Mouse (Mus musculus): Measurements from ENCODE around the gene Tmem106c. TPM values are rescaled to one million over a fixed set of nuclear protein-coding genes. Genes with fewer than 3 reads are reported as not detected.

Tmem106c gene
- 64.8 and 66.9 TPM in 2 replicates for polyA plus RNA-seq (2015; fragmentation: Nextera tagmentation; extraction: Ambion mirVana)

DNA sequence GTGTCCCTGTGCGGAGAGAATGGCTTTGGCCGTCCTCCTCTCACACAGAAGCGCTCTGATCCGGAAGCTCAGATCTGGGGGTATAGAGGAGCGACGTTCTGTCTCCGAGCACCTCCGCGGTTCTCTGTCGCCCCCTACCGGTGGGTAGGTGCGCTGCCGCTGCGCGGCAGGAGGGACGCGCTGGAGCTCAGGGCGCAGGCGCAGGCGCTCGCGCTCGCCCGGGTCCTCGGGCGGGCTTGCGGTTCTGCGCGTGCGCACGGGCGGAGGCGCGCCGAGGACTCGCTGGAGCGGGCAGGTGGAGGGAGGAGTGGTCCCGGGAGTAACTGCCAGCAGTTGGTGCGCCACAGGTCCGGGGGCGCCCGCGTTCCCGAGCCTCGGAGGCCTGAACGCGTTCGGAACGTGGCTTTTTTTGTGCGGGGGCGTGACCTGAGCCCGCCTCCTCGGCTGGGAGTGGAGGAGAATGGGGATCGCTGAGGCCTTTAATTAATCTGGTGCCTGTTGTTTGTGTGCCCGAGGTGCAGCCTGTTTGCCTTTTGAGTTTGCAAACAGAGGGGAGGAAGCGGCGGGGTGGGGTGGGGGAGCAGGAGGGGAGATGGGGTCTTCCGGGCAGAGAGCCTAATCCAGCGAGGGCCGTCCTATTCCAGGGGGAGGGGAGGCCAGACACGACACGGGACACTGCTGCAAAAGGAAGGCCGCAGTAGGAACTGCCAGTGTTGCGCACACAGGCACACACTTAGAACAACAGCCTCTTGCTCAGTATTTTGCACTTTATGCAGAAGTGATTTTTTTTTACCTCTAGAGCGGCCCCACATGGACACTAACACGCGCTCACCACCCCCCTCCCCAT lies at the start of gene Tmem106c:
TSS of gene Tmem106c (plus strand) at position 212 of the 847 bp plus-strand sequence.
- ATAC-seq, result peak; percentile 95
- peak within 1 kb of the TSS; percentile 85 for H3K27ac ChIP-seq (ENCODE audit: low read length)
- H3K4me1 ChIP-seq (replicated peaks; ENCODE audit: control insufficient read depth, insufficient read depth, low read length), result peaks cover 11% of the 10 kb centered on the region
- H3K4me3 ChIP-seq (replicated peaks; ENCODE audit: low read length), result peak within 1 kb of the TSS; percentile 82
- peak within 1 kb of the TSS; percentile 78 for H3K9ac ChIP-seq (replicated peaks; ENCODE audit: low read depth, low read length)
- peak within 1 kb of the TSS; percentile 83 for H3K4me2 ChIP-seq (ENCODE audit: low read length)
- no peaks in the 10 kb centered on the region for H3K9me3 ChIP-seq (ENCODE audit: control insufficient read depth, low read length)
- no peaks in the 10 kb centered on the region for H3K27me3 ChIP-seq (replicated peaks; ENCODE audit: control insufficient read depth, insufficient read depth, low read length)
- no peaks in the 10 kb centered on the region for H3K36me3 ChIP-seq (ENCODE audit: control insufficient read depth, insufficient read depth)
- WGBS, result under 1% methylated on average over 67 of the region's 67 CpGs

GRCm38 (mm10) chr15:97914331-97914747 lies 49.7 kb upstream of the Tmem106c start:
- WGBS, result 16% methylated on average over 9 of the region's 9 CpGs
- Histone ChIP-seq H3K4me3 (replicated peaks; ENCODE audit: low read length) (no peak overlapping the region), H3K36me3 (ENCODE audit: control insufficient read depth, insufficient read depth) (no peaks in the 10 kb centered on the region), H3K27me3 (replicated peaks; ENCODE audit: control insufficient read depth, insufficient read depth, low read length) (no peaks in the 10 kb centered on the region), H3K4me2 (ENCODE audit: low read length) (no peak overlapping the region), H3K27ac (ENCODE audit: low read length) (no peak overlapping the region), H3K9me3 (ENCODE audit: control insufficient read depth, low read length) (no peaks in the 10 kb centered on the region), H3K9ac (replicated peaks; ENCODE audit: low read depth, low read length) (no peak overlapping the region), H3K4me1 (replicated peaks; ENCODE audit: control insufficient read depth, insufficient read depth, low read length) (0 out of 2 replicates have a peak, but pooled peaks cover 5% of the 10 kb centered on the region)
- ATAC-seq, result peak; percentile 75

DNA sequence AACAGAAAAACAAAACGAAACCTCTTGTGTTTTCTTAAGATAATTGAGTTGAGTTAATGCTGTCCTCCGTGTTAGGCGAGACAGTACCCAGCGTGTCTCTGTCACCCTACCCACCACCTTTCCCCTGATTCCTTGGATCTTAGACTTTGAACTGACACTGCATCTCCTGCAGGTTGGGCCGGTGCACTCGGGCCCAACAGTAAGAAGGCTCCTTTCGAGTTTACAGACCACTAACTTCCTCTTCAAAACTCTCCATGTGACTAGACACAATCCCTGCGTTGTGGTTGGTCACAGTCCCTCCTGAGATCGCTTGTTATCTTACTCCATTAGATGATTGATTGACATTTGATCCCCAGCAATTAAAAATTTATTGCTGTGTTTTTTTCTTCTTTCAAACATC lies 46.0 kb upstream of the Tmem106c start:
- no peaks in the 10 kb centered on the region for H3K36me3 ChIP-seq (ENCODE audit: control insufficient read depth, insufficient read depth)
- H3K9me3 ChIP-seq (ENCODE audit: control insufficient read depth, low read length), result no peaks in the 10 kb centered on the region
- no peak overlapping the region for H3K27ac ChIP-seq (ENCODE audit: low read length)
- WGBS, result 84% methylated on average over 9 of the region's 9 CpGs
- no peak for ATAC-seq
- no peaks in the 10 kb centered on the region for H3K27me3 ChIP-seq (replicated peaks; ENCODE audit: control insufficient read depth, insufficient read depth, low read length)
- H3K4me1 ChIP-seq (replicated peaks; ENCODE audit: control insufficient read depth, insufficient read depth, low read length), result 0 out of 2 replicates have a peak, but pooled peaks cover 5% of the 10 kb centered on the region
- H3K4me2 ChIP-seq (ENCODE audit: low read length), result no peak overlapping the region
- H3K4me3 ChIP-seq (replicated peaks; ENCODE audit: low read length), result no peak overlapping the region
- no peak overlapping the region for H3K9ac ChIP-seq (replicated peaks; ENCODE audit: low read depth, low read length)

GRCm38 (mm10) chr15:97919217-97919616 lies 44.8 kb upstream of the Tmem106c start:
- H3K36me3 ChIP-seq (ENCODE audit: control insufficient read depth, insufficient read depth), result no peaks in the 10 kb centered on the region
- H3K9ac ChIP-seq (replicated peaks; ENCODE audit: low read depth, low read length), result no peak overlapping the region
- 85% methylated on average over 7 of the region's 7 CpGs for WGBS
- H3K27ac ChIP-seq (ENCODE audit: low read length), result no peak overlapping the region
- no peak for ATAC-seq
- no peak overlapping the region for H3K4me3 ChIP-seq (replicated peaks; ENCODE audit: low read length)
- no peaks in the 10 kb centered on the region for H3K27me3 ChIP-seq (replicated peaks; ENCODE audit: control insufficient read depth, insufficient read depth, low read length)
- 0 out of 2 replicates have a peak, but pooled peaks cover 5% of the 10 kb centered on the region for H3K4me1 ChIP-seq (replicated peaks; ENCODE audit: control insufficient read depth, insufficient read depth, low read length)
- no peak overlapping the region for H3K4me2 ChIP-seq (ENCODE audit: low read length)
- no peaks in the 10 kb centered on the region for H3K9me3 ChIP-seq (ENCODE audit: control insufficient read depth, low read length)

- 75% methylated on average over 5 of the region's 5 CpGs for WGBS
- H3K4me3 ChIP-seq (replicated peaks; ENCODE audit: low read length), result no peak overlapping the region
- no peak for ATAC-seq
These were observed 43.7 kb upstream of the Tmem106c start for GRCm38 (mm10) chr15:97920306-97920705.

DNA sequence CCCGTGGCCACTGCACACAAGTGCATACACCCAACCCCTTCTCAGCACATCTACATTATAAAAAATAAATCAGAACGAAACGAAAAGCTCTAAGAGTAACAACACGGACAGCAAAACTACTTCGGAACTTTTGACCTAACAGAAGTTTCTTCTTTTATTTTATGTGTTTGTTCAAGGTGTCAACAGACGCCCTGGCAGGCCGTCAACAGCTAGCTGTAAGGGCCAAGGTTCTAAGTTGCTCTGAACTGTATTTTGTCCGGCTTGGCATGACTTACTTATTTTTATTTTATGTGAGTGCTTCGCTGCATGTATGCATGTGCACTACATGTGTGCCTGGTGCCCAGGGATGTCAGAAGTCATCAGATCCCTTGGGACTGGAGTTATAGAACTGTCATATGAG lies 42.2 kb upstream of the Tmem106c start:
- H3K36me3 ChIP-seq (ENCODE audit: control insufficient read depth, insufficient read depth), result no peaks in the 10 kb centered on the region
- 94% methylated on average over 9 of the region's 9 CpGs for WGBS
- H3K27me3 ChIP-seq (replicated peaks; ENCODE audit: control insufficient read depth, insufficient read depth, low read length), result no peaks in the 10 kb centered on the region

More at GRCm38 (mm10) chr15:97920306-97920705, 43.7 kb upstream of the Tmem106c start:
- H3K9ac ChIP-seq (replicated peaks; ENCODE audit: low read depth, low read length), result no peak overlapping the region
- H3K9me3 ChIP-seq (ENCODE audit: control insufficient read depth, low read length), result no peaks in the 10 kb centered on the region
- no peak overlapping the region for H3K27ac ChIP-seq (ENCODE audit: low read length)
- no peaks in the 10 kb centered on the region for H3K4me1 ChIP-seq (replicated peaks; ENCODE audit: control insufficient read depth, insufficient read depth, low read length)
- no peak overlapping the region for H3K4me2 ChIP-seq (ENCODE audit: low read length)
- no peaks in the 10 kb centered on the region for H3K36me3 ChIP-seq (ENCODE audit: control insufficient read depth, insufficient read depth)
- no peaks in the 10 kb centered on the region for H3K27me3 ChIP-seq (replicated peaks; ENCODE audit: control insufficient read depth, insufficient read depth, low read length)

GRCm38 (mm10) chr15:97922421-97922820 lies 41.6 kb upstream of the Tmem106c start:
- Histone ChIP-seq H3K27me3 (replicated peaks; ENCODE audit: control insufficient read depth, insufficient read depth, low read length) (no peaks in the 10 kb centered on the region), H3K4me3 (replicated peaks; ENCODE audit: low read length) (no peak overlapping the region), H3K27ac (ENCODE audit: low read length) (no peak overlapping the region), H3K4me2 (ENCODE audit: low read length) (no peak overlapping the region), H3K36me3 (ENCODE audit: control insufficient read depth, insufficient read depth) (no peaks in the 10 kb centered on the region), H3K4me1 (replicated peaks; ENCODE audit: control insufficient read depth, insufficient read depth, low read length) (no peaks in the 10 kb centered on the region), H3K9me3 (ENCODE audit: control insufficient read depth, low read length) (no peaks in the 10 kb centered on the region), H3K9ac (replicated peaks; ENCODE audit: low read depth, low read length) (no peak overlapping the region)
- ATAC-seq, result no peak
- 92% methylated on average over 2 of the region's 2 CpGs for WGBS

More for the DNA sequence above, 42.2 kb upstream of the Tmem106c start:
- no peak overlapping the region for H3K4me2 ChIP-seq (ENCODE audit: low read length)
- ATAC-seq, result no peak
- no peak overlapping the region for H3K4me3 ChIP-seq (replicated peaks; ENCODE audit: low read length)
- H3K27ac ChIP-seq (ENCODE audit: low read length), result no peak overlapping the region
- no peaks in the 10 kb centered on the region for H3K4me1 ChIP-seq (replicated peaks; ENCODE audit: control insufficient read depth, insufficient read depth, low read length)
- no peak overlapping the region for H3K9ac ChIP-seq (replicated peaks; ENCODE audit: low read depth, low read length)
- no peaks in the 10 kb centered on the region for H3K9me3 ChIP-seq (ENCODE audit: control insufficient read depth, low read length)

DNA sequence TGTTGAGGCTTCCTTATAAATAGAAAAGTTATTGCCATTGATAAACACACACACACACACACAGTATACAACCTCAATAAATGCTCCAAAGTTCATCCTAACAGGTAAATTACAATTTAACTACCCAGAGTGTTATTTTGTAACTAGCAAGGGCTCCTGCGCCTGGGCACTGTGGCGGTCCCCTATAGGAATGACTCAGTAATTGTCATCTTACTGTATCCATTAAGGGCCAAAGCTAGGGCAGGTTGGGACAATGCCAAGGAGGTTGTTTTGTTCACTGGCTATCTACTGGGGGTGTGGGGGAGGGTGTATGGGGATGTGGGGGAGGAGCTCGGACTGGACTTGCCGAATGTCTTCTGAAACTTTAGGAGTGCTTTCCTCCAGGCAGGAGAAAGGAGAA lies 37.0 kb upstream of the Tmem106c start:
- WGBS, result 58% methylated on average over 4 of the region's 4 CpGs
- Histone ChIP-seq H3K4me3 (replicated peaks; ENCODE audit: low read length) (no peak overlapping the region), H3K4me2 (ENCODE audit: low read length) (no peak overlapping the region), H3K27me3 (replicated peaks; ENCODE audit: control insufficient read depth, insufficient read depth, low read length) (no peaks in the 10 kb centered on the region), H3K36me3 (ENCODE audit: control insufficient read depth, insufficient read depth) (no peaks in the 10 kb centered on the region), H3K9me3 (ENCODE audit: control insufficient read depth, low read length) (no peaks in the 10 kb centered on the region), H3K27ac (ENCODE audit: low read length) (no peak overlapping the region), H3K4me1 (replicated peaks; ENCODE audit: control insufficient read depth, insufficient read depth, low read length) (no peaks in the 10 kb centered on the region), H3K9ac (replicated peaks; ENCODE audit: low read depth, low read length) (no peak overlapping the region)
- ATAC-seq, result no peak

- Histone ChIP-seq H3K9ac (replicated peaks; ENCODE audit: low read depth, low read length) (no peak overlapping the region), H3K36me3 (ENCODE audit: control insufficient read depth, insufficient read depth) (no peaks in the 10 kb centered on the region), H3K27ac (ENCODE audit: low read length) (no peak overlapping the region), H3K4me3 (replicated peaks; ENCODE audit: low read length) (no peak overlapping the region), H3K4me1 (replicated peaks; ENCODE audit: control insufficient read depth, insufficient read depth, low read length) (no peaks in the 10 kb centered on the region), H3K9me3 (ENCODE audit: control insufficient read depth, low read length) (no peaks in the 10 kb centered on the region), H3K4me2 (ENCODE audit: low read length) (no peak overlapping the region), H3K27me3 (replicated peaks; ENCODE audit: control insufficient read depth, insufficient read depth, low read length) (no peaks in the 10 kb centered on the region)
- no peak for ATAC-seq
- whole genome bisulfite sequencing, result 81% methylated on average over 6 of the region's 6 CpGs
These were observed 36.2 kb upstream of the Tmem106c start for GRCm38 (mm10) chr15:97927821-97928220.
